Mouse (Mus musculus) stomach, postnatal 0 days (tissue): ENCODE measurements around the gene Txnip. TPM values are rescaled to one million over a fixed set of nuclear protein-coding genes. Genes with fewer than 3 reads are reported as not detected.
A peak's percentile ranks its signal among the peaks of the same experiment; 100 is the strongest.
"Not testable (repeated sequence)": the region's sequence is repeated elsewhere in the genome, so short reads cannot be mapped to it uniquely, and the experiment has no call there.

ENCODE experiments used
- ATAC-seq: fragments of 200-750 bp; cut with Nextera tagmentation; 2 replicates; pipeline ENCODE4 v1.8.0; 2017; ENCODE audit not compliant: low FRiP score, low TSS enrichment
- DNase-seq: peaks from one replicate; pipeline ENCODE4 v3.0.0-alpha.2; 2016; ENCODE audit warnings: low spot score
- H3K27ac ChIP-seq: fragments of 300-500 bp; sonication (generic); replicated peaks from 2 replicates; pipeline ENCODE4 v1.5.1; 2014; ENCODE audit warnings: mild to moderate bottlenecking, control low read depth
- H3K27me3 ChIP-seq: fragments of 300-500 bp; sonication (generic); 2 replicates; pipeline ENCODE4 v1.6.1; 2014; ENCODE audit warnings: low read length; ENCODE audit not compliant: control insufficient read depth, insufficient read depth
- H3K36me3 ChIP-seq: fragments of 300-500 bp; sonication (generic); 2 replicates; pipeline ENCODE4 v1.6.1; 2014; ENCODE audit warnings: low read length, mixed read lengths; ENCODE audit not compliant: control insufficient read depth, insufficient read depth
- H3K4me1 ChIP-seq: fragments of 300-500 bp; sonication (generic); replicated peaks from 2 replicates; pipeline ENCODE4 v1.6.1; 2014; ENCODE audit warnings: antibody characterized with exemption; ENCODE audit not compliant: control insufficient read depth, insufficient read depth
- H3K4me2 ChIP-seq: fragments of 300-500 bp; sonication (generic); replicated peaks from 2 replicates; pipeline ENCODE4 v1.6.1; 2014; ENCODE audit warnings: low read depth, mild to moderate bottlenecking, control low read depth, moderate library complexity
- H3K4me3 ChIP-seq: fragments of 300-500 bp; sonication (generic); 2 replicates; pipeline ENCODE4 v1.5.1; 2014; ENCODE audit warnings: low read depth, low read length, control low read depth
- H3K9ac ChIP-seq: fragments of 300-500 bp; sonication (generic); 2 replicates; pipeline ENCODE4 v1.6.1; 2014; ENCODE audit warnings: mild to moderate bottlenecking, low read length, control low read depth, mixed read lengths
- H3K9me3 ChIP-seq: fragments of 300-500 bp; sonication (generic); 2 replicates; pipeline ENCODE4 v1.6.1; 2016; ENCODE audit warnings: low read length; ENCODE audit not compliant: control insufficient read depth
- CTCF ChIP-seq: IDR thresholded peaks from 2 replicates; pipeline ENCODE4 v1.5.1; 2016; ENCODE audit warnings: antibody characterized with exemption, low read depth, mild to moderate bottlenecking, moderate library complexity
- EP300 ChIP-seq: optimal IDR thresholded peaks from 2 replicates; pipeline ENCODE3; 2016; ENCODE audit warnings: antibody characterized with exemption
- WGBS: fragments of 180-500 bp; shearing (Covaris S2); extraction: QIAGEN DNeasy Blood & Tissue Kit; methylation state at CpG from one replicate; pipeline ENCODE4 v1.1.7; 2014; 5-methylcytosine and 5-hydroxymethylcytosine counted together
- polyA plus RNA-seq: library from polyadenylated mRNA; unstranded; fragments of >200 nt; fragmentation: Nextera tagmentation; extraction: Ambion mirVana; gene quantifications from 2 replicates; pipeline ENCODE4 v1.2.1, GENCODE M21; 2015

Gene Txnip
- polyA plus RNA-seq = 273 and 276 TPM in 2 replicates

DNA sequence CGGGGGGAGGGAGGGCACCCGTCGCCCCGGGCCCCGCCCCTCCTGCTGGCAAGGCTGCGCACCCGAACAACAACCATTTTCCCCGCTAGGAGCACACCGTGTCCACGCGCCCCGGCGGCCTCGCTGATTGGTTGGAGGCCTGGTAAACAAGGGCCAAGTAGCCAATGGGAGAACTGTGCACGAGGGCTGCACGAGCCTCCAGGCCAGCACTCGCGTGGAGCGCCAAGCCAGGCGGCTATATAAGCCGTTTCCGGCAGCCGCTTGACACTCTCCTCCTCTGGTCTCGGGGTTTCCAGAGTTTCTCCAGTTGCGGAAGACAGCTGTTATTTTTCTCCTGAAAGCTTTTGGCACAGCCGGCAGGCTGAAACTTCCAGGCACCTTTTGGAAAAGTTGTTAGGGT, at the start of gene Txnip:
Txnip (plus strand) TSS at position 264 of the 400 bp plus-strand sequence.
- Histone ChIP-seq H3K9me3 (no peaks in the 10 kb centered on the region), H3K4me3 (peak within 1 kb of the TSS; percentile 93), H3K4me2 (peak within 1 kb of the TSS; percentile 78), H3K4me1 (peaks cover 7% of the 10 kb centered on the region; the same call in 1 of the 2 replicates), H3K9ac (peak within 1 kb of the TSS; percentile 100), H3K36me3 (peaks cover 23% of the 10 kb centered on the region), H3K27me3 (no peaks in the 10 kb centered on the region), H3K27ac (peak within 1 kb of the TSS; percentile 99)
- ATAC-seq (peak; percentile 93), DNase-seq (peak; percentile 100)
- under 1% methylated on average over 23 of the region's 26 CpGs for WGBS
- peak; percentile 96 for TF ChIP-seq EP300
- TF ChIP-seq CTCF = peak; percentile 65

DNA sequence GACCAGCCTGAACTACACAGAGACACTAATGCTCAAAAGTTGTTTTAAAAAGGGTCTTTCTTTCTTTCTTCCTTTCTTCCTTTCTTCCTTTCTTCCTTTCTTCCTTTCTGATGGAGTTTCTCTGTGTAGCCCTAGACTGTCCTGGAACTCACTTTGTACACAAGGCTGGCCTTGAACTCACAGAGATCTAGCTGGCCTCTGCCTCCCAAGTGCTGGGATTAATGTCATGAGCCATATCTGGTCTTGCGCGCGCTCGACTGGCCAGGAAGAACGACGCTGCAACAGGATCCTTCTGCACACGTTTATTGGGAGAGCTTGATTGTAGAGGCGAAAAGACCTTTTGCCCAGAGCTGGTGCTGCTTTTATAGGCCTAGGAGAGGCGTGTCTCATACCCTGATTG, 49.8 kb upstream of the Txnip start:
- H3K4me1 ChIP-seq, H3K27me3 ChIP-seq, H3K36me3 ChIP-seq, H3K4me2 ChIP-seq, H3K4me3 ChIP-seq, DNase-seq, H3K9ac ChIP-seq, H3K9me3 ChIP-seq, H3K27ac ChIP-seq, ATAC-seq: not testable (repeated sequence)
- WGBS = 90% methylated on average over 7 of the region's 9 CpGs

DNA sequence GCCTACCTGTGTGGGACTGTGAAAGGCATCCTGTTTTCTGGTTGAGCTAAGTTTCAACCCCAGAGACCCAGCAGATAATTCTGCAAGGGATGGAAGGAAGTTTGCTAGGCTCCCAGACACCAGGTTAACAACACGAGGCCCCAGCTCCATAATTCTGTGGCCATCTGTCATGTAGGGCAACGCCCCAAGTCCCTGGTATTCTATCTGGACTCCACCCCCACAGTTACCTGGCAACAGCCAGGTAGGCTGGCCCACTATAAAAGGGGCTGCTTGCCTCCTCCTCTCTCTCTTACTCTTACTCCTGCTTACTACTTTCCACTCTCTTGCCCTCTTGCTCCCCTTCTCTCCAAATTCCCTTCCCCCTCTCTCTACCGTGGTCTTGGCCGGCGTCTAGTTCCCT, 37.6 kb upstream of the Txnip start:
- Histone ChIP-seq H3K36me3 (no peaks in the 10 kb centered on the region), H3K4me1 (no peaks in the 10 kb centered on the region), H3K9me3 (no peaks in the 10 kb centered on the region), H3K9ac (no peak overlapping the region), H3K27me3 (no peaks in the 10 kb centered on the region), H3K4me2 (no peak overlapping the region), H3K4me3 (no peak overlapping the region), H3K27ac (no peak overlapping the region)
- TF ChIP-seq CTCF (no peak), EP300 (no peak)
- no peak for ATAC-seq
- no peak for DNase-seq
- 42% methylated on average over 5 of the region's 5 CpGs for WGBS

DNA sequence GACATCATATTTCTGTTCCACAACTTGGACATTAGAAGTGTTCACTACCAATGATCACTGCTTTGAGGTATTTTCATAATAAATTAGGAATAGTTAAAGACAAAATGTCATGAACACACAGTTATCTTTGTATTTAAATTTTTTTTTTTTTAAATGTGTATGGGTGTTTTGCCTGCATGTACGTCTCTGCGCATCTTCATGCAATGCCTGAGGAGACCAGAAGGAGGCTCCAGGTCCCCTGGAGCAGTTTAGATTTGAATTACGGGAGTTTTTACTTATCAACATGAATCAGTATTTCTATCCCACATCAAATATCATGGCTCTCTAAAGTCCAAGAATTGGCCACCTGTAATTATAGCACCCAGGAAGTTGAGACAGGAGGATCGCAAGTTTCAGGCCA, 35.6 kb upstream of the Txnip start:
- Histone ChIP-seq H3K9ac (no peak overlapping the region), H3K36me3 (no peaks in the 10 kb centered on the region)
- no peak for DNase-seq

DNA sequence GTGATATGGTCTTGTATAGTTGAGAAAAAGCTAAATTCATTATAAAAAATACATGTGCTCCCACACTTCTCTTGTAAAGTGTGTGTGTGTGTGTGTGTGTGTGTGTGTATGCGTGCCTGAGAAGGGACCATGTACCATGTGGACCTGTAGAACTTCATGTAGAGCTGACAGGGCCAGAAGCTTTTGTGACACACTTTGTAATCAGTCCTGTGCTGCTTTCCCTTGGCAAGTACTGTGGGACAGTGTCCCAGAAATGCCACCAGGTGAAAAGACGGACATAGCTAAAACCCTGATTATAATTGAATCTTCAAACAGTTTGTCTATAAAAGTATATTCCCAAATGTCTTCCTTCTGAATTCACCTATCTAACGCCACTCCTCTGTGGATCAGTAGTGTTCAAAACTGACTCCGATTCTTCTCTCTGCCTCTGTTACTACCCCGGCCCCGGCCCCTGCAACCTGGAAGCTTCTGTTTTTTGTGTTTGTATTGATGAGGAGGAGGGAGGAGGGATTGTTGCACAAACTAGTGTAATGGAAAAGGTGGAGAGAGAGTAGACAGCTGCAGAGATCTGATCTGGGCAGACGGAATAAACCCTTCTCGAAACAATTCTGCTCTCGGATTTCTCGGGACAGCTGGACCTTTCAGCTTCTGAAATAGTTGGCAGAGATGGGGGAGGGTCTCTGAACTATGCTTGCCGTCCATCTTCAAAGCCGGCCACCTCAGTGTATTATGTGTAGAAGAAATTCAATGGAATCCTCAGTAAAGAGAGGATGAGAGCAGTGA, 33.5 kb upstream of the Txnip start:
- ATAC-seq (no peak), DNase-seq (no peak)
- WGBS = 65% methylated on average over 12 of the region's 12 CpGs

More for the DNA sequence above, 35.6 kb upstream of the Txnip start:
- Histone ChIP-seq H3K27me3 (peaks cover 2% of the 10 kb centered on the region; the same call in 1 of the 2 replicates), H3K4me1 (0 out of 2 replicates have a peak, but pooled peaks cover 3% of the 10 kb centered on the region), H3K4me3 (no peak overlapping the region), H3K9me3 (no peaks in the 10 kb centered on the region), H3K4me2 (no peak overlapping the region), H3K27ac (no peak overlapping the region)
- 57% methylated on average over 4 of the region's 4 CpGs for WGBS
- TF ChIP-seq EP300 (no peak), CTCF (peak; percentile 60)
- no peak for ATAC-seq

DNA sequence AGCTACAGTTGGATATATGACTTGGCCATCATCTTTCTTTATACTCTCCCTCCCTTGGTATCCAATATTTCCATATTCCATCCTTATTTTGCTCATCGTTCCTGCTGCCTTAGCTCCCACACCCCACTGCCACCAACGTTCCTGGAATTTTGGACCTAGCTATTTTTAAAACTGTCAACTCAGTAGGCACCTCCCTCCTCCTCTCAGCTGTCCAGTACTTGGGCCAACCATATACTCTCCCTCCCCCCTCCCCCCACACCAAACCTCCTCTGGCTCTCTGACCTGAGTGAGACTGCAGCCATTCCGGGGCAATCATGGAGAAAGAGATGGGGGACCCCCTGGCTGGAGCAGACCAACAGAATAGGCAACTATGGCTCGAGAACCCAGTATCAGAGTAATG, 32.8 kb upstream of the Txnip start, which contains the start of gene Hfe2:
Hfe2 (plus strand) TSS at position 259 of the 400 bp plus-strand sequence.
- no peak for ATAC-seq
- no peaks in the 10 kb centered on the region for H3K9me3 ChIP-seq
- peaks cover 6% of the 10 kb centered on the region; the same call in 1 of the 2 replicates for H3K27me3 ChIP-seq

More for the DNA sequence above, 33.5 kb upstream of the Txnip start:
- H3K27ac ChIP-seq = no peak overlapping the region
- no peak overlapping the region for H3K4me2 ChIP-seq
- H3K9ac ChIP-seq = no peak overlapping the region
- peaks cover 6% of the 10 kb centered on the region; the same call in 1 of the 2 replicates for H3K27me3 ChIP-seq
- H3K36me3 ChIP-seq = no peaks in the 10 kb centered on the region
- H3K4me3 ChIP-seq = no peak overlapping the region
- TF ChIP-seq EP300 = no peak
- TF ChIP-seq CTCF = no peak
- 0 out of 2 replicates have a peak, but pooled peaks cover 3% of the 10 kb centered on the region for H3K4me1 ChIP-seq
- no peaks in the 10 kb centered on the region for H3K9me3 ChIP-seq

More for the DNA sequence above, 32.8 kb upstream of the Txnip start, which contains the start of gene Hfe2:
- no peak for DNase-seq
- Histone ChIP-seq H3K9ac (no peak within 1 kb of the TSS), H3K36me3 (no peaks in the 10 kb centered on the region), H3K27ac (no peak within 1 kb of the TSS), H3K4me2 (no peak within 1 kb of the TSS), H3K4me1 (0 out of 2 replicates have a peak, but pooled peaks cover 3% of the 10 kb centered on the region), H3K4me3 (no peak within 1 kb of the TSS)
- no peak for TF ChIP-seq EP300
- no peak for TF ChIP-seq CTCF
- WGBS = 68% methylated on average over 4 of the region's 4 CpGs
